Mouse (Mus musculus) limb, embryonic 15.5 days (tissue): ENCODE measurements around the gene Tbc1d5. TPM values are rescaled to one million over a fixed set of nuclear protein-coding genes. Genes with fewer than 3 reads are reported as not detected.

ENCODE experiments used
- ATAC-seq: fragments of 200-750 bp; cut with Nextera tagmentation; 2 replicates; pipeline ENCODE4 v1.8.0; 2017; ENCODE audit warnings: low read depth, moderate TSS enrichment; ENCODE audit not compliant: insufficient number of reproducible peaks, low FRiP score, low TSS enrichment
- H3K27ac ChIP-seq: fragments of 300-500 bp; sonication (generic); 2 replicates; pipeline ENCODE4 v1.5.1; 2015; ENCODE audit warnings: moderate library complexity, mild to moderate bottlenecking, inconsistent platforms
- H3K27me3 ChIP-seq: fragments of 300-500 bp; sonication (generic); 2 replicates; pipeline ENCODE4 v1.6.1; 2015; ENCODE audit warnings: inconsistent platforms
- H3K36me3 ChIP-seq: fragments of 300-500 bp; sonication (generic); 2 replicates; pipeline ENCODE4 v1.6.1; 2015; ENCODE audit warnings: inconsistent platforms
- H3K4me1 ChIP-seq: fragments of 300-500 bp; sonication (generic); 2 replicates; pipeline ENCODE4 v1.6.1; 2015; ENCODE audit warnings: inconsistent platforms
- H3K4me2 ChIP-seq: fragments of 300-500 bp; sonication (generic); 2 replicates; pipeline ENCODE4 v1.6.1; 2015; ENCODE audit warnings: mild to moderate bottlenecking, inconsistent platforms
- H3K4me3 ChIP-seq: fragments of 300-500 bp; sonication (generic); 2 replicates; pipeline ENCODE4 v1.5.1; 2015; ENCODE audit warnings: mild to moderate bottlenecking, inconsistent platforms
- H3K9ac ChIP-seq: fragments of 300-500 bp; sonication (generic); 2 replicates; pipeline ENCODE4 v1.6.1; 2015; ENCODE audit warnings: inconsistent platforms
- H3K9me3 ChIP-seq: fragments of 300-500 bp; sonication (generic); 2 replicates; pipeline ENCODE4 v1.6.1; 2016; ENCODE audit warnings: inconsistent platforms
- WGBS: fragments of 180-500 bp; shearing (Covaris S2); methylation state at CpG from one replicate; pipeline ENCODE4 v1.1.7; 2015; 5-methylcytosine and 5-hydroxymethylcytosine counted together
- polyA plus RNA-seq: library from polyadenylated mRNA; unstranded; fragments of >200 nt; fragmentation: Nextera tagmentation; extraction: Ambion mirVana; gene quantifications from 2 replicates; pipeline ENCODE4 v1.2.1, GENCODE M21; 2015

Gene Tbc1d5
- polyA plus RNA-seq, 1 experiment from 2014 or later = 9.8 TPM

DNA sequence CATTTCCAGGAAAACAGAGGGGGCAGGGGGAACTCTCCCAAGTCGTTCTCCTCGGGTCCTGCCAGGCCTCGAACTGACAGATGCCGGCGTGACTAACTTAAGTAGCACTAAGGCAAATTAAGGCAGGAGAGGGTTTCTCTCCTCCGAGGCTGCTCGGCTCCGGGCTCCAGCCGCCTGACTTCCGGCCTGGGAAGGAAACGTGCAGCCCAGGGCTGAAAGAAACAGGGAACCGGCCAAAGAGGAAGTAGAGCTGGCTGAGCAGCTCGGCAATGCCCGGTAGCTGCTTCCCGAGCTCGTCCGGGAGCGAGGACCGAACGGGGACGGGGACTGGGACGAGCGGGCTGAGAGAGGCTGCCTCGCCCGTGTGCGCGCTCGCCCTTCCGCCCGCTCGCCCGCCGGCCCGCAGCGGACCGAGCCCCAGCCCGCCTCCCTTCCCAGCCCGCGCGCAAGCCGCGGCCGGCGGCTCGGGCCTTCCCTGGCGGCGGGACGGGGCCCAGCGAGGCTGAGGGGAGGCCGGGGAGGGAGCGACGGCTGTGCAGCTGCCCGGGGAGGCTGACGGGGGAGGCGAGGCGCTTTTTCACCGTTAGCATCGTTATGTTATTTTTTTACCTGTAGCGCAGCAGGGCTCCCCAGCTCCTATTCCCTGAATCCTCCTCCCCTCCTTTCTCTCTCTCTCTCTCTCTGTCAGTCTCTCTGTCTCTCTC is 509 bp downstream of the Tbc1d5 start:
- H3K36me3 ChIP-seq = no peaks in the 10 kb centered on the region
- peak; percentile 73; the same call in 1 of the 2 replicates for ATAC-seq
- H3K27ac ChIP-seq = peak overlapping the region; percentile 98
- H3K9me3 ChIP-seq = no peaks in the 10 kb centered on the region
- peak overlapping the region; percentile 68 for H3K4me2 ChIP-seq
- H3K9ac ChIP-seq = peak overlapping the region; percentile 95
- peaks cover 6% of the 10 kb centered on the region; the same call in 1 of the 2 replicates for H3K4me1 ChIP-seq
- peak overlapping the region; percentile 84 for H3K4me3 ChIP-seq
- no peaks in the 10 kb centered on the region for H3K27me3 ChIP-seq
- under 1% methylated on average over 57 of the region's 59 CpGs for WGBS

DNA sequence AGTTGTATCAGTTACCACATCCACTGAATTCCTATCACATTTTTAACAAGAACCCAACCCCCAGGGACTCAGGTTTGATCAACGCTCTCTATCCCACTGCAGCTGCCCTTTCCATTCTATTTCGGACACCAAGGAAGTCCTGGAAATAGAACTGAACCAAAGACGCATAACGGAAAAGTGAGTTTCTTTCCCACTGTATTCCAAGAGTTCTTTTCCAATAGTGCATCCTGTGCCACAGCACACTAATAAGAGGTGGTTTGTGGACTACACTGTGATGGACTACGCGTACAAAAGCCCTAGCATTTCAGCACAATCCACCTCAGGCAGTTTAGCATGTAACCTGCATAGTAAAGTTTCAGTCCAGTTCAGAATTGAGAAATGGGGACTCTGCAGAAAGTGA is 1.2 kb downstream of the Tbc1d5 start:
- no peak for ATAC-seq
- Histone ChIP-seq H3K4me2 (peak overlapping the region; percentile 68), H3K9me3 (no peaks in the 10 kb centered on the region), H3K9ac (peak overlapping the region; percentile 95; the same call in 1 of the 2 replicates), H3K27me3 (no peaks in the 10 kb centered on the region), H3K4me3 (peak overlapping the region; percentile 84), H3K4me1 (peaks cover 6% of the 10 kb centered on the region; the same call in 1 of the 2 replicates), H3K36me3 (no peaks in the 10 kb centered on the region), H3K27ac (peak overlapping the region; percentile 98)
- 47% methylated on average over 6 of the region's 6 CpGs for WGBS

DNA sequence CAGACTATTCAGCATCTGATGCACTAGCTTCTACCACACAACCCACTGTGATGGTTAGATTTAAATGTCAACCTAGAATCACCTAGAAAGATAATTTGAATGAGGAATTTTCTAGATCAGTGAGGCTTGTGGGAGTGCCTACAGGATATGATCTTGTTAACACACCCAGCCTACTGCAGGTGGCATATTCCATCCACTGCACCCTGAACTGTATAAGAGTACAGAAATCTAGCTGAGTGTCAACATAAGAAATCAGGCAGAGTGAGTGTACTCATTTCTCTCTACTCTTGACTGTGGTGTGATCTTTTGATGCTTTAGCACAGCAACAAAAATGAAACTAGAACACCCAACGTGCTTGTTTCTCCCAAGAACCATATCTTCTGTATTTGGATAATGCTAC is 6.8 kb downstream of the Tbc1d5 start:
- ATAC-seq = no peak
- Histone ChIP-seq H3K4me2 (no peak overlapping the region), H3K9ac (no peak overlapping the region), H3K4me1 (no peaks in the 10 kb centered on the region), H3K9me3 (no peaks in the 10 kb centered on the region), H3K4me3 (no peak overlapping the region), H3K27me3 (no peaks in the 10 kb centered on the region), H3K36me3 (no peaks in the 10 kb centered on the region), H3K27ac (no peak overlapping the region)
- 94% methylated on average over 1 of the region's 1 CpGs for WGBS

DNA sequence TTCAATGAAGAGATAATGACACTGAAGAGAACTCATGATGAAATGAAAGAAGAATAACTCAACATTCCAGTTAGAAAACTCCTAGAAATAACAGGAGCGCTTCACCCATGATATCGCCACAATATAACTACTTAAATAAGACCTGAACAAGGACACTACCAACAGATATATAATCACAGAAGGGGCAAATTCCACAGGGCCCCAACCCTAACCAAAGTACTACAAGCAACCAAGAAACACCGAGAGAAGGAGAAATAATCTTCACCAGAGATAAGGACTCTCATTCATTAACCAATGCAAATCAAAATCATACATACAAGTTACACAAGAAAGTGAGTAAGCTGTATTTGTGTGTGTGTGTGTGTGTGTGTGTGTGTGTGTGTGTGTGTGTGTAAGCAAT is 7.6 kb downstream of the Tbc1d5 start:
- H3K9ac ChIP-seq = no peak overlapping the region
- H3K27me3 ChIP-seq = no peaks in the 10 kb centered on the region
- 91% methylated on average over 3 of the region's 3 CpGs for WGBS
- H3K4me3 ChIP-seq = no peak overlapping the region
- H3K27ac ChIP-seq = no peak overlapping the region
- H3K9me3 ChIP-seq = no peaks in the 10 kb centered on the region
- H3K4me1 ChIP-seq = no peaks in the 10 kb centered on the region
- no peaks in the 10 kb centered on the region for H3K36me3 ChIP-seq
- ATAC-seq = no peak
- H3K4me2 ChIP-seq = no peak overlapping the region

DNA sequence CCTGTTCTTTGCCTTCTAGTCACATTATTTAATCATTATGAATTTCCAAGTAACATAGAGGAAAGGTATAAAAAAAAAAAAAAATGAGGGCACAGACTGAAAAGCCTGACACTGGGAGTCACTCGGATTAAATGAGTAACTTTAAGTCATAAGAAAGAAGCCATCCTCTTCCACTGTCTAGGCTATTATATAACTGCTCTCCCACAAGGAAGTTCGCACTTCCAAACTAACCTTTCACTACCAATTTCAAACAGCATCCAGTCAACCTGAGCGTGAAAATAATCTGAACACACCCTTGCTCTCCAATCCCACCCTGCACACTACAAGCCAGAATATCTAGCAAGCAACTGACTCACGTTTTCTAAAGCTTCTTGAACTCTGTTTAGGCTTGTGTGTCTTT is 9.2 kb downstream of the Tbc1d5 start:
- 80% methylated on average over 4 of the region's 4 CpGs for WGBS
- H3K4me1 ChIP-seq = no peaks in the 10 kb centered on the region
- no peak overlapping the region for H3K27ac ChIP-seq
- H3K4me2 ChIP-seq = no peak overlapping the region
- H3K9ac ChIP-seq = no peak overlapping the region
- no peak for ATAC-seq
- no peak overlapping the region for H3K4me3 ChIP-seq
- no peaks in the 10 kb centered on the region for H3K36me3 ChIP-seq
- no peaks in the 10 kb centered on the region for H3K27me3 ChIP-seq
- H3K9me3 ChIP-seq = no peaks in the 10 kb centered on the region

DNA sequence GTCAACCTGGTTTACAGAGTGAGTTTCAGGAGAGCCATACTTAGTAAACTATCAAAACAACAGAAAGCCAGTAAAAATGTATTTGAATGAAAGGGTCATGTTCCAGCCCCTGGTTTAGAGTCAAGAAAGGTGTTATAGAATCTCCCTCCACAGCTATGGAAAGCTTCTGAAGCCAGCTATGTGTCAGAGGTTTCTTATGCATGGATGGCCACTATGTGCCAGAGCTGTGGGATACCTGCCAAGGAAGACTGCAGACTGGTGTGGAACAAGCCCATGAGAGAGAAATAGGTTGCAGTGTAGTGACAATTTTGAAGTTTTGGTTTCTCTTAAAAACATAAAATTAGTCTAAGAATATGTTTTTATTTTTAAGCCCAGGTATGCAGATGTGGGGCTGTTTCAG is 16.8 kb downstream of the Tbc1d5 start:
- no peaks in the 10 kb centered on the region for H3K36me3 ChIP-seq
- no peaks in the 10 kb centered on the region for H3K9me3 ChIP-seq
- H3K27me3 ChIP-seq = no peaks in the 10 kb centered on the region
- no peaks in the 10 kb centered on the region for H3K4me1 ChIP-seq
- H3K4me3 ChIP-seq = no peak overlapping the region
- H3K9ac ChIP-seq = no peak overlapping the region
- H3K27ac ChIP-seq = no peak overlapping the region
- ATAC-seq = no peak
- no peak overlapping the region for H3K4me2 ChIP-seq

DNA sequence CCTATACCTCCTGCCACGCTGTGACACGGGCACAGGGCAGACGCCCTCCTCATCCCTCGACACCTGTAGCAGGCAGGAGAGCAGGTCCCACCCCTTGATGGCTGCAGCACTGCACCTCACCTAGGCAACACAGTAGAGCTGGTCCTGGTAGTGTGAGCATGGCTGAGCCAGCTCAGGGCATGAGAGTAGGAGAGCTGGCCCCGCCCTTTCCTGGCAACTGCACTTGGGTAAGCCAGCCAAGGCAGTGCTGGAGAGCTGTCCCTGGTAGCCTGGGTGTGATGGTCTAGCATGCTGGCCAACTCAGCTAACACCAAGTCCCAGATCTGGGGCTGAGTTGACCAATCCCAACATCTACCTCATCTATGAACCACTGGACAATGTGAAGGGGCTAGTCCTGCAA is 19.9 kb downstream of the Tbc1d5 start:
- no peak overlapping the region for H3K4me3 ChIP-seq
- no peak overlapping the region for H3K27ac ChIP-seq
- no peak overlapping the region for H3K9ac ChIP-seq
- no peaks in the 10 kb centered on the region for H3K4me1 ChIP-seq
- WGBS = 88% methylated on average over 5 of the region's 5 CpGs
- no peaks in the 10 kb centered on the region for H3K9me3 ChIP-seq
- 0 out of 2 replicates have a peak, but pooled peaks have one; percentile 40 for ATAC-seq
- no peaks in the 10 kb centered on the region for H3K36me3 ChIP-seq
- no peak overlapping the region for H3K4me2 ChIP-seq
- H3K27me3 ChIP-seq = no peaks in the 10 kb centered on the region

DNA sequence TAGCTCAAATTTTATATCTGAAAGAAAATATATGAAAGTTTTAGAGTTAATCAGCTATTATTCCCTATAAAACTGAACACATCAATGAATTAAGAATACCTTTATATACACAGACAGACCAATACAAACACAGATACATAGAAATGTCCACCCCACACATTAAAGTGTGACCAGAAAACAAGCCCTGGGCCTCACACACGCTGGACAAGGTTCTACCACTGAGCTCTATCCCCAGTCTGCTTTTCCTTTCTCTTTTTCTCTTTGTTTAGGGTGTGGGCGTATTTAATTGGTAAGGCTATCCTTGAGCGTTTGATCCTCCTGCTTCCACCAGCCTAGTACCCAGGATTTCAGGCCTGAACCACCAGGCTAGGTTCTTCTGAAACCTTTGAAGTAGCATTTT is 28.2 kb downstream of the Tbc1d5 start:
- no peak overlapping the region for H3K9ac ChIP-seq
- H3K4me1 ChIP-seq = no peaks in the 10 kb centered on the region
- no peak overlapping the region for H3K4me3 ChIP-seq
- no peaks in the 10 kb centered on the region for H3K36me3 ChIP-seq
- no peak for ATAC-seq
- H3K27ac ChIP-seq = no peak overlapping the region
- 54% methylated on average over 3 of the region's 3 CpGs for WGBS
- H3K27me3 ChIP-seq = no peaks in the 10 kb centered on the region
- no peak overlapping the region for H3K4me2 ChIP-seq
- no peaks in the 10 kb centered on the region for H3K9me3 ChIP-seq

DNA sequence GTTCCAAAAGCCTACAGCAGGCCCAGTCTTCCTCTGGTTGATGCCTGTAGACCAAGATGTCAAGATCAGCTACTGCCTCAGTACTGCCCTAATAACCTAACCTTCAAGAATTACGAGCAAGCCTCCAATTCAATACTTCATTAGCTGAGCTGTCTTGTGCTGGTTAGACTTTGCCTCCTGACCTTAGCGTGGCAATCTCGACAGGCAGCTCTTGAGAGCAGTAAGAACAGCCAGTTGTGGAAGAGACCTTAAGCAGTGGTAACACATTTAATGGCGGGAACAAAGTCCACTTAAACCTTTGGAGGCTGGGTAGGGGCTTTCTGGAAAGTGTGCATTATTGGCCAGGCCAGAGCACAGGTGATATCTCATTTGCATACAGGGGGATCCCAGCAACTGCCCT is 34.2 kb downstream of the Tbc1d5 start:
- Histone ChIP-seq H3K4me2 (no peak overlapping the region), H3K4me3 (no peak overlapping the region), H3K4me1 (no peaks in the 10 kb centered on the region), H3K27me3 (no peaks in the 10 kb centered on the region), H3K27ac (no peak overlapping the region), H3K36me3 (no peaks in the 10 kb centered on the region), H3K9me3 (no peaks in the 10 kb centered on the region), H3K9ac (no peak overlapping the region)
- no peak for ATAC-seq
- whole genome bisulfite sequencing = 77% methylated on average over 4 of the region's 4 CpGs

DNA sequence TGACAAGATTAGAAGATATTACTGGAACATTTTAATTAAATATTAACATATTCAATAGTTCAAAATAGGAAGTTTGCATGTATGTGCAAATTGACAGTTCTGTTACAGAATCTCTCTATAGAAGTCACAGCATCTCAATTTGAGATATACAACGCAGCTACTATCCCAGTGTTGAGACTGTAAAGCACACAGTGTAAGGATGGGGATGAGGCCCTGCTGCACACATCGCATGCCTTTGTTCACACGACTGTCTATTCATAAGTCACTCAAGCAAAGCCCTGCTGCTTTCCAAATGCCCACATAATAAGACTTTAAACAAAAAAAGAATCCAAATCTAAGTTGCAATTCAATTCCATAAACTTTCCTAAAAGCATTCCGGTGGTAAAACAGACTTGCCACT is 37.1 kb downstream of the Tbc1d5 start:
- no peak for ATAC-seq
- no peaks in the 10 kb centered on the region for H3K36me3 ChIP-seq
- H3K27ac ChIP-seq = no peak overlapping the region
- H3K9ac ChIP-seq = no peak overlapping the region
- no peaks in the 10 kb centered on the region for H3K27me3 ChIP-seq
- WGBS = 85% methylated on average over 4 of the region's 4 CpGs
- no peak overlapping the region for H3K4me2 ChIP-seq
- no peak overlapping the region for H3K4me3 ChIP-seq
- H3K9me3 ChIP-seq = no peaks in the 10 kb centered on the region
- no peaks in the 10 kb centered on the region for H3K4me1 ChIP-seq

DNA sequence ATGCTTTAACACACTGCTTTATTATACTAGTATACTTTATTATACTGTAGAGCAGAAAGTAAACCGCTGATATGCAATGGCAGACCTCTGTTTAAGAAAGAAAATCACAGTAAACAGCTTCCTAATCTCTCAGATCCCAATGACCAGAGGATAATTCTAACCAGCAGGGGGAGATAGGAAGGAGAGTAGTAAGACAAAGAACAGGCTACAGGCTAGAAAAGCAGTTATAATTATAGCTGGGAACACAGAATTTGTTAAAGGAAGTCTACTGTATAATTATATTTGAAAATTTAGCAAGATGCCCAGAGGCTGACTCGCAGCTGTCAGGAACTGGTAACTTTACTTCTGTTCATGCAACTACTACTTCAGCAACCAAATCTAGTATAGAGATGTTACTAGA is 68.0 kb downstream of the Tbc1d5 start:
- Histone ChIP-seq H3K4me1 (no peaks in the 10 kb centered on the region), H3K4me3 (no peak overlapping the region), H3K9me3 (no peaks in the 10 kb centered on the region), H3K4me2 (no peak overlapping the region), H3K27ac (no peak overlapping the region), H3K27me3 (no peaks in the 10 kb centered on the region), H3K9ac (no peak overlapping the region), H3K36me3 (no peaks in the 10 kb centered on the region)
- WGBS = 46% methylated on average over 2 of the region's 2 CpGs
- no peak for ATAC-seq

DNA sequence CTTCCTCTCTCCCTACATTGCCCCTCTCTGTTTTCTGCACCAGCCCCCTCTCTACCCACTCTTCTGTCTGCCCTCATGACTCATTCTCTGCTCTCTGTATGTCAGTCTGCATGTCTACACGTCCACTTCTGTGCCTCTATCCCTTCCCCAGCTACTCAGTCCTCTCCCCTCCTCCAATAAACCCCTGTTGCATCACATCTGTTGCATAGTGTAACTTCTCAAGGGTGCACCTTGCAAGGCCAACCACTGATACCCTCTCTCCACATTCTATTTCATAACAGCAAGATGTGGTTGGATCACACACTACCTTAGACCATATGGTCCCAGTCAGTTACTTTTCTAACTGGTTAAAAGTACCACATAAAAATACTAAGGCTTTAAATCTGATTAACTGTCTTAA is 74.9 kb downstream of the Tbc1d5 start:
- no peaks in the 10 kb centered on the region for H3K27me3 ChIP-seq
- no peak overlapping the region for H3K9ac ChIP-seq
- H3K4me1 ChIP-seq = no peaks in the 10 kb centered on the region
- no peak for ATAC-seq
- WGBS = 72% methylated on average over 1 of the region's 1 CpGs
- no peak overlapping the region for H3K4me3 ChIP-seq
- no peaks in the 10 kb centered on the region for H3K9me3 ChIP-seq
- no peak overlapping the region for H3K27ac ChIP-seq
- no peaks in the 10 kb centered on the region for H3K36me3 ChIP-seq
- H3K4me2 ChIP-seq = no peak overlapping the region

DNA sequence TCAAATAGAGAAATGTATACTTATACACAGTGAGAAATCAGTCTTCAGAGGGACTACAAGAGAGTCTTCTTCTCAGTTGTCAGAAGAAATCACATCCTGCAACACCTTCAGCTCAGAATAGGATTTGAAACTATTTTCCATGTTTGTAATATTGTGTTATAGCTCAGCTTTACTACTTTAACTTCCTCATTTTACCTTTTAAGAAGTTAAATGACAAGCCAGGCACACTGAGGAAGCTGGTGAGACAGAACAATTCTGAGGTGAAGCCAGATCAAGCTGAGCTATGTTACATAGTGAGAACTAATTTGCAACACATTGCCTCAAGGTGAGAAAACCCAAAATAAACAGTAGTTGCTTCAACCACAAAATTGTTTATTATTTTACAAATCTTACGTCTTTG is 135.3 kb downstream of the Tbc1d5 start:
- H3K36me3 ChIP-seq = no peaks in the 10 kb centered on the region

More for the DNA sequence above, 135.3 kb downstream of the Tbc1d5 start:
- 74% methylated on average over 1 of the region's 1 CpGs for WGBS
- H3K4me1 ChIP-seq = no peaks in the 10 kb centered on the region
- no peak overlapping the region for H3K27ac ChIP-seq
- no peak overlapping the region for H3K4me2 ChIP-seq
- no peak overlapping the region for H3K9ac ChIP-seq
- H3K27me3 ChIP-seq = no peaks in the 10 kb centered on the region
- no peaks in the 10 kb centered on the region for H3K9me3 ChIP-seq
- ATAC-seq = no peak
- H3K4me3 ChIP-seq = no peak overlapping the region
